Mouse (Mus musculus): ENCODE results near the gene Insm2. TPM values are rescaled to one million over a fixed set of nuclear protein-coding genes. Genes with fewer than 3 reads are reported as not detected.
A peak's percentile ranks its signal among the peaks of the same experiment; 100 is the strongest.

Gene Insm2
- total and polyA plus RNA-seq, 2 experiments: not detected

DNA sequence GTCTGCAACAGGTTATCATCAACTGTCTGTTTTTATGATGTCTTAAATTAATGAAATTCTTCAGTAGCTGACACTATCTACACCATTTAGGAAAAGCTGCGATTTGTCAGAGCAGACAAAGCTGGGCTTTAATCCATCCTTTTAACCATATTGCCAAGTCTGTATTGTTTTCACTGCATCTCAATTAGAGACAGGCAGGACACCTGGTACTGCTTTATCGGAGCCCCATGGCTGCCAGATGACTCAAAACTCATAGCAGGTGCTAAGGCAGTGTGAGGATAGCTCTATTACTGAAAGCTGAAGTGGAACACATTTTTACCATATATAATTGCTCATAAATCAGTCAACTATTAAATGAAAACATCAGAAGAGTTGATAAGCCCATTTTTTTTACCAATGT, 21.1 kb downstream of the Insm2 start:
- Histone ChIP-seq H3K9ac (ENCODE audit: low read depth, low read length) (no peak overlapping the region), H3K36me3 (ENCODE audit: control insufficient read depth, insufficient read depth, low read length) (no peaks in the 10 kb centered on the region), H3K4me3 (ENCODE audit: insufficient read depth, low read depth, low read length) (no peak overlapping the region), H3K4me1 (ENCODE audit: control insufficient read depth, insufficient read depth, low read length) (no peaks in the 10 kb centered on the region), H3K27ac (replicated peaks; ENCODE audit: insufficient read depth, low read depth, low read length) (no peak overlapping the region), H3K27me3 (ENCODE audit: control insufficient read depth, insufficient read depth, low read length) (no peaks in the 10 kb centered on the region), H3K79me2 (ENCODE audit: control insufficient read depth, insufficient read depth, low read length) (no peaks in the 10 kb centered on the region)
- TF ChIP-seq CTCF (IDR thresholded peaks at IDR 0.05; ENCODE audit: low read depth, low read length) (no peak), POLR2A (IDR thresholded peaks at IDR 0.05; ENCODE audit: extremely low read depth, insufficient read depth, low read length) (no peak)
- no peak for DNase-seq (ENCODE audit: extremely low read depth, low read depth, low spot score)
- 86% methylated on average over 2 of the region's 2 CpGs for WGBS

DNA sequence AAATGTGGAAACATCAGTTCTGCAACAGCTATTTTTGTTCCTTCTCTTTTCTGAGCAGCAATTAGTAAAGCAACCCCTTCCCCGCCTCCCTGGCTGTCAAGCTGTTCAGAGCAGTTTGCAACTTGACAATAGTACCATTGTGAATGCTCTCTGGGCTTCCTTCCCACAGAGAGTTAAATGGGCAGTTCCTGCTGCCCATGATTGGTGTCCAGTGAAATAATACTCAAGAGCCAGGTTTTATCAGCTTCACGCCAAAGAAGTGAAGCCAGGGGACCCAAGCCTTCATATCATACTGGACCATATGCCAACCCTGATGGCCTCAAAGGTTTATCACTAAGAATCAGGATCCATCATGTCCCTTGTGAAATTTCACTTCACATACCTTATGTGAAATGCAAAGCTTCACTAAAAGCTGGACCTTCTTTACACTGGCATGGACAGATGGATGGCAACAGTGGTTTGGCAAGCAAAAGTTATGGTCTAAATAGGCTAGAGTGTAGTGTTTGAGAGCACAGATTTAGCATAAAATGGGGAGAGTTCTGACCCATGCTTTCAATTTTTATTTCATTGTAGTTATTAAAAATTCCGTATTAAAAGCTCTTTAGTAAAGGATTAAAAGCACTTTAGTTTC, 23.5 kb downstream of the Insm2 start:
- 87% methylated on average over 3 of the region's 3 CpGs for WGBS
- H3K27me3 ChIP-seq (ENCODE audit: control insufficient read depth, insufficient read depth, low read length): no peaks in the 10 kb centered on the region

DNA sequence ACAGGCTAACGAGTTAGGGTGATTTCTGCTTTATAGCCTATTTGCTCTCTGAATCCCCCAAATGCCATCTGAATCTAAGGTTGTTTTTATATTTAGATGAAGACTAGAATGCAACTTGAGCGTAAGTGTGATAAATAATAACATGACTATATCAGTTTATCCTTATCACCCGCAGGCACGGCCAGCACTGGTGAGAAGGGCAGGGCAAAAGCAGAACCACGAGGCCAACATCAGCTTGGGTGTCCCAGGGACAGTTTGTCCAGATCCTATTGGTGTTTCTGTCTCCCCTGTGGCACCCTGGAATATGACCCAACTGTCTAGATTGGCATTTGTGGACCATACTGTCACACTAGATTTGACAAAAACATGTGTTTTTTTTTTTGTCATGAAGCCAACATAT, 24.0 kb downstream of the Insm2 start:
- H3K4me3 ChIP-seq (ENCODE audit: insufficient read depth, low read depth, low read length): no peak overlapping the region
- no peaks in the 10 kb centered on the region for H3K27me3 ChIP-seq (ENCODE audit: control insufficient read depth, insufficient read depth, low read length)
- DNase-seq (ENCODE audit: extremely low read depth, low read depth, low spot score): no peak
- H3K4me1 ChIP-seq (ENCODE audit: control insufficient read depth, insufficient read depth, low read length): no peaks in the 10 kb centered on the region
- WGBS: 93% methylated on average over 5 of the region's 5 CpGs
- no peaks in the 10 kb centered on the region for H3K36me3 ChIP-seq (ENCODE audit: control insufficient read depth, insufficient read depth, low read length)
- no peak overlapping the region for H3K9ac ChIP-seq (ENCODE audit: low read depth, low read length)
- TF ChIP-seq CTCF (IDR thresholded peaks at IDR 0.05; ENCODE audit: low read depth, low read length) (no peak), POLR2A (IDR thresholded peaks at IDR 0.05; ENCODE audit: extremely low read depth, insufficient read depth, low read length) (no peak)
- no peak overlapping the region for H3K27ac ChIP-seq (replicated peaks; ENCODE audit: insufficient read depth, low read depth, low read length)
- H3K79me2 ChIP-seq (ENCODE audit: control insufficient read depth, insufficient read depth, low read length): no peaks in the 10 kb centered on the region

More for the DNA sequence above, 23.5 kb downstream of the Insm2 start:
- DNase-seq (ENCODE audit: extremely low read depth, low read depth, low spot score): no peak
- no peaks in the 10 kb centered on the region for H3K36me3 ChIP-seq (ENCODE audit: control insufficient read depth, insufficient read depth, low read length)
- no peak overlapping the region for H3K27ac ChIP-seq (replicated peaks; ENCODE audit: insufficient read depth, low read depth, low read length)
- TF ChIP-seq CTCF (IDR thresholded peaks at IDR 0.05; ENCODE audit: low read depth, low read length) (no peak), POLR2A (IDR thresholded peaks at IDR 0.05; ENCODE audit: extremely low read depth, insufficient read depth, low read length) (no peak)
- no peak overlapping the region for H3K4me3 ChIP-seq (ENCODE audit: insufficient read depth, low read depth, low read length)
- no peak overlapping the region for H3K9ac ChIP-seq (ENCODE audit: low read depth, low read length)
- H3K79me2 ChIP-seq (ENCODE audit: control insufficient read depth, insufficient read depth, low read length): no peaks in the 10 kb centered on the region
- H3K4me1 ChIP-seq (ENCODE audit: control insufficient read depth, insufficient read depth, low read length): no peaks in the 10 kb centered on the region

DNA sequence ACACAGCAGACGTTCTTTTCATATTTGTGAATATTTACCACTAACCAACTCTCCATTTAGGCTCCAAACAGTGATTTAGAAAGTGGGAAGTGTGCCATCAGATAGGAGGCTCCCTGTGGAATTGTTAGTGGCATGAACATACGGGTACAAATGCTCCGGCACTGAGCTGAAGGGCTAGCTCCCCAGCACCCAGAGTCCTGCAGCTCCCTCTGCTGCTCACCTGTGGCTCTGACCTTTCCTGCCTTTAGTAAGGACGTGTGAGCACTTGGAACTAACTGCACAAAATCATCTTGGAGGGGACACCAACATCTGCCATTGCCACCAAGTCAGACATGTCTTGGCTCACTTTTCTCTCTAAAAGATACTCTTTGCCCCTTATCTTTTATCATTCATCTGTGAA, 27.5 kb downstream of the Insm2 start:
- no peak for DNase-seq (ENCODE audit: extremely low read depth, low read depth, low spot score)
- Histone ChIP-seq H3K27ac (replicated peaks; ENCODE audit: insufficient read depth, low read depth, low read length) (no peak overlapping the region), H3K79me2 (ENCODE audit: control insufficient read depth, insufficient read depth, low read length) (no peaks in the 10 kb centered on the region), H3K36me3 (ENCODE audit: control insufficient read depth, insufficient read depth, low read length) (no peaks in the 10 kb centered on the region; the same call in 1 of the 2 replicates), H3K27me3 (ENCODE audit: control insufficient read depth, insufficient read depth, low read length) (no peaks in the 10 kb centered on the region), H3K4me3 (ENCODE audit: insufficient read depth, low read depth, low read length) (no peak overlapping the region), H3K4me1 (ENCODE audit: control insufficient read depth, insufficient read depth, low read length) (no peaks in the 10 kb centered on the region), H3K9ac (ENCODE audit: low read depth, low read length) (no peak overlapping the region)
- WGBS: 72% methylated on average over 4 of the region's 4 CpGs
- TF ChIP-seq CTCF (IDR thresholded peaks at IDR 0.05; ENCODE audit: low read depth, low read length) (0 out of 2 replicates have a peak, but pooled peaks have one; percentile 27), POLR2A (IDR thresholded peaks at IDR 0.05; ENCODE audit: extremely low read depth, insufficient read depth, low read length) (no peak)

DNA sequence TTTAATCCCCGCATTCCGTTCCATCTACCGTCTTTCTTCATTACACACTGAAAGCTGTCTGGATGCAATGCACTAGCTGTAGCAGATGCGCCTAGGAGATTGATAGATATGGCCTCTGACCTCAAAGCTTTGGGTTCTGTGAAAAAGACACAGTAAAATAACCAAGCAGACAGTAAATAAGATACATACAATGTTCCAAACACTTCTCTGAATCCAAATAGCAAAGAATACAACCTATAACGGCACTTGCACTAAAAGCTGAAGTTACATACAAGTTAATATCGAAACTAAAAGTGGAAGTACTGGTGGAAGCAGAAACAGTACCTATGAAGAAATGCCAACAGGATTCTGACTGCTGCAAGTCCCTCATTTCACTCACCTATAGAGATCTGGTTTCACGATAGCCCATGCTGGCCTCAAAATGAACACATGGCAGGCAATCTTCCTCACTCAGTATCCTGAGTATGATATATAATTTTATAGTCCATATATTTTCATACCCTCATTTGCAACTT, 48.8 kb downstream of the Insm2 start:
- DNase-seq (ENCODE audit: extremely low read depth, low read depth, low spot score): peak; percentile 11
- H3K27me3 ChIP-seq (ENCODE audit: control insufficient read depth, insufficient read depth, low read length): no peaks in the 10 kb centered on the region

More for the DNA sequence above, 48.8 kb downstream of the Insm2 start:
- Histone ChIP-seq H3K27ac (replicated peaks; ENCODE audit: insufficient read depth, low read depth, low read length) (no peak overlapping the region), H3K36me3 (ENCODE audit: control insufficient read depth, insufficient read depth, low read length) (no peaks in the 10 kb centered on the region; the same call in 1 of the 2 replicates), H3K79me2 (ENCODE audit: control insufficient read depth, insufficient read depth, low read length) (no peaks in the 10 kb centered on the region), H3K4me3 (ENCODE audit: insufficient read depth, low read depth, low read length) (no peak overlapping the region), H3K4me1 (ENCODE audit: control insufficient read depth, insufficient read depth, low read length) (no peaks in the 10 kb centered on the region), H3K9ac (ENCODE audit: low read depth, low read length) (no peak overlapping the region)
- TF ChIP-seq POLR2A (IDR thresholded peaks at IDR 0.05; ENCODE audit: extremely low read depth, insufficient read depth, low read length) (no peak), CTCF (IDR thresholded peaks at IDR 0.05; ENCODE audit: low read depth, low read length) (no peak)
- 95% methylated on average over 7 of the region's 7 CpGs for WGBS

Other genes with a start within 250 kb of the Insm2 start
- 132 and 138 TPM in 2 replicates for gene Psma6, start 215.2 kb upstream of the Insm2 start, total RNA-seq (2014; rRNA removed)
- gene Psma6, start 215.2 kb upstream of the Insm2 start, polyA plus RNA-seq (2012; rRNA removed): 51.5 and 55.1 TPM in 2 replicates
- gene Nfkbia, start 106.8 kb upstream of the Insm2 start, total RNA-seq (2014; rRNA removed): 85.6 and 110 TPM in 2 replicates
- 75.3 and 76.4 TPM in 2 replicates for gene Nfkbia, start 106.8 kb upstream of the Insm2 start, polyA plus RNA-seq (2012; rRNA removed)
- gene Aldoart2, start 34.2 kb upstream of the Insm2 start, total RNA-seq (2014; rRNA removed): not detected in 2 replicates
- gene Aldoart2, start 34.2 kb upstream of the Insm2 start, polyA plus RNA-seq (2012; rRNA removed): not detected in 2 replicates
- gene Ralgapa1, start 221.7 kb downstream of the Insm2 start, total RNA-seq (2014; rRNA removed): 7.7 and 14.4 TPM in 2 replicates
- 2.7 and 3.3 TPM in 2 replicates for gene Ralgapa1, start 221.7 kb downstream of the Insm2 start, polyA plus RNA-seq (2012; rRNA removed)
- gene Brms1l, start 236.9 kb downstream of the Insm2 start, total RNA-seq (2014; rRNA removed): 2.7 and 3.1 TPM in 2 replicates
- 1.8 and 2.6 TPM in 2 replicates for gene Brms1l, start 236.9 kb downstream of the Insm2 start, polyA plus RNA-seq (2012; rRNA removed)

Data from liver, adult 2 months (tissue).